Mouse (Mus musculus) right cerebral cortex, postnatal 4 days (tissue): ENCODE measurements around the gene Cmah.
A peak's percentile ranks its signal among the peaks of the same experiment; 100 is the strongest.

Experiments used
- DNase-seq: peaks from one replicate; pipeline ENCODE4 v3.0.0-alpha.2; 2022

Cmah gene

DNA sequence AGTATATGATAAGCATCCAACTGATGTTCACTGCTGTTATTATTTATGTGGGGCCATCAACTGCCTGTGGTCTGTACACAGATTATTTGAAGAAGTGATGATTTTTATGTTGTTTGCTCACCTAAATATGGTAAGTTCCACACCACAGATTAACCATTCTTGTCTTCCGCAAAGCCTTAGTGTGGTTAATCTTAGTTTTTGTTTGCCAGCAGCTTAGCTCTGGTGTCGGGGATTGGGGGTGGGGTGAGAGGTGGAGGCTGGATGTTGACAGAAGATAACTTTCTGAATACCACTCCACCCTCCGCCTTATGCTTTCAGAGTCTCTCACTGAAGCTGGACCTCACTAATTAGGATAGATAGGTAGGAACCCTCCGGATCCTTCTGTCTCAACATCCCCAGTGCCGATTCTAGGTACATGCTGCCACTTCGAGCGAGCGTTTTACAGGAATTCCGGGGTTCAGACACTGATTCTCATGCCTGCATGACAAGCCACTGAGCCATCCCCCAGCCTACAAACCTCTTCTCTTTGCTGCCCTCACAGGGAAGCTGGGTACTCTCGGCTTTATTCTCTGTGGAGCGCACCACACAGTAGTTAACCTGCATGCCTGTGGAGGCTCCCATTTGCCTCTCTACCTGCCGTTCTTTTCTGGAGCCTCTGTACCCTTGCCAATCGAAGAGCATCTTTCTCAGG is 92.5 kb downstream of the Cmah start:
- DNase-seq = no peak

GRCm38 (mm10) chr13:24421987-24422386 is 94.8 kb downstream of the Cmah start:
- DNase-seq = no peak

DNA sequence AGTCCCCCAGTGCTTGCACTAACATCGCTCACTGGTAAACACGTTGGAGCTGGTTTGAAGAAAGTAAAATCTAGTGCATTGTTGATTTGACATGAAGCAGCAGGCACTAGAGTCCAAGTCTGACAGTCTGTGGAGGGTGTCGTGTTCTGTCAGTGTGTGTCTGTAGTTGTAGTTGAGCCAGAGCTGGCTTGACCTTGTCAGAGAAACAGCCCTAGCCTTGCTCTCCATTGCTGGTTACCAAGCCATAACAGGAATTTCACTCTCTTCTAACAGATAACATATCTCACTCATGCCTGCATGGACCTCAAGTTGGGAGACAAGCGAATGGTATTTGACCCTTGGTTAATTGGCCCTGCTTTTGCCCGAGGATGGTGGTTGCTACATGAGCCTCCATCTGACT is 103.0 kb downstream of the Cmah start:
- DNase-seq = no peak

DNA sequence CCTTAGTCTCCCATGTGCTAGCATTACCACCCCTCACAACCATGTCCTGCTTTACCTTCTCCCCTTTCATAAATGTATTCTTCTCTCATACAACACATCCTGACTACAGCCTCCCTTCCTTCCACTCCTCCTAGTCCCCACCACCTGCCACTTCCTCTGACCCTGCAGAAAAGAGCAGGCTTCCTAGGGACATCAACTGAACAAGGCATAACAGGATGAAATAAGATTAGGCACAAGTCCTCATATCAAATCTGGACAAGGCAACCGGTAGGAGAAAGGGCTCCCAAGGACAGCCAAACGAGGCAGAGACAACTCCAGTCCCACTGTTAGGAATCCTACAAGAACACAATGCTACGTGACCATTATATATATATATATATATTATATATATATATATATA is 104.4 kb downstream of the Cmah start:
- DNase-seq = no peak

- no peak for DNase-seq
Observed at GRCm38 (mm10) chr13:24442272-24442671, 115.1 kb downstream of the Cmah start.

DNA sequence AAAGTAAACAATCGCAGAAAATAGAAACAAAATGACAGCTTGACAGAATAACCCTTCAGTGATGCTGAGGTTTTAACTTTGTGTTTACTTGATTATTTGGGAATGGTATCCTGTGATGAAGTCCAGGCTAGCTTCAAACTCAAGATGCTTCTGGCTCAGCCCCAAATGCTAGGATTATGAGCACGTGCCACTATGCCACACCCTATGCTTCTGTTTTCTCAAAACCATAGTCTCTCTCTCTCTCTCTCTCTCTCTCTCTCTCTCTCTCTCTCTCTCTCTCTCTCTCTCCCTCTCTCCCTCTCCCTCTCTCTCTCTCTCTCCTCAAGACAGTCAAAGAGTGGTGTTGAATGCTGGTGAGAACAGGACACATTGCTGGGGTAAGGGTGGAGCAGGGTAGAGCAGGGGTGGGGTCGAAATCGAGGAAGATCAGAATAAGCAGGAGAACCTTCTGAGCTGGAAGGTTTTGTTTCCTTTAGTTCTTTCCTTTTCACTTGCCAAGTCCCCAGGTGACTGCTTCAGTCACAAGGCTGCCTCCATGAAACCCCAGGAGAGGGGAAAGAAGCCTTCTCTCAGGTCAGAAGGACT is 116.7 kb downstream of the Cmah start:
- no peak for DNase-seq

DNA sequence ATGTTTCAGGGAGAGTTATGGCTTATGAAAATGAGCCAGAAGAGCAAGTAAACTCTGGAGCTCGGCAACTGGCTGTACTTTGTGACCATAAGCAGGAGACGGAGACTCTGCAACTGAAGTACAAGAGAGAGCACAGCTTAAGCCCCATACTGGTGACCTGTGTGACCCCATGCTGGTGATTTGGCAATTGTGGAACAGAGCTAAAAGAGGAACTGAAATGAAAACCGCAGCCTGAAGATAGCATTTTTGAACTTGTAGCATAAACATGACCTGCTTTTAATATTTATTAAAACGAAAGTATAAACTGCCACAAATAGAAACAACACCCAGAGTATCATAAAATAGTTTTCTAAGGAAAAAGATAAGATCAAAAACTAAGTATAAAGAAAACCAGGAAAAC is 117.5 kb downstream of the Cmah start:
- no peak for DNase-seq

DNA sequence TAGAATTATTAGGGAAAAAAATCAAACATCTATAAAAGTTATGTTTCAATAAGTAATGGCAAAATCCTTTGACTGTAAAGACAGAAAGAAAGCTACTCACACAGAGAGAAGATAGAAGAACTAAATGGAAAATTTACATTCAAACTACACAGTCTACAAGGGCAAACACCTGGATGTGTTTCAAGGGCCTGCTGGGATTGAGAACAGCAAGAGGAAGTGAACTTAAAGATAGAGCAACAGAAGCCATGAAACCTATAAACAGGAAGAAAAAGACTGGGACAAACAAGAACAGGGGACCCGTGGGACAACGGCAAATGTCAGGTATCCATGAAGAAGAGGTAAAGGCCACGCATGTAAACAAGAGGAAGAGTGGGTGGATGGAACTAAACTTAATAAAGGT is 118.0 kb downstream of the Cmah start:
- DNase-seq = no peak

GRCm38 (mm10) chr13:24446081-24446480 is 118.9 kb downstream of the Cmah start:
- DNase-seq = no peak

DNA sequence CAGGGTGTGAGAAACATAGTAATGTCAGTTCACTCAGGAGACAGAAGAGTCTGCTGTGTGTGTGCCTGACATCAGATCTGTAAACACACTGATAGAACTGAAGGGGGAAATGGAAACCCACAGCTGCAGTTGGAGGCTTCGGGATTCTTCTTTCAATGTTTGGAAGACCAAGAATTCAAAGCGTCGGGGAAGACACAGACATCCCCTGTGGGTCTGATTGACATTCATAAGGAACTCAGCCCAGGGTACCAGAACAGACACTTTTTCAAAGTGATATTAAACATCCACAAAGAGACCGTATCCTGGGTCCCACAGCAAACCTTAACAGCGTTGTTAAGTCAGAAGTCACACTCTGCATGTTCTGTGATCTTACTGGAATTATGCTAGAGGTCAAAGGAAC is 119.8 kb downstream of the Cmah start:
- no peak for DNase-seq

- DNase-seq = no peak
Observed at GRCm38 (mm10) chr13:24448578-24448977, 121.4 kb downstream of the Cmah start.

DNA sequence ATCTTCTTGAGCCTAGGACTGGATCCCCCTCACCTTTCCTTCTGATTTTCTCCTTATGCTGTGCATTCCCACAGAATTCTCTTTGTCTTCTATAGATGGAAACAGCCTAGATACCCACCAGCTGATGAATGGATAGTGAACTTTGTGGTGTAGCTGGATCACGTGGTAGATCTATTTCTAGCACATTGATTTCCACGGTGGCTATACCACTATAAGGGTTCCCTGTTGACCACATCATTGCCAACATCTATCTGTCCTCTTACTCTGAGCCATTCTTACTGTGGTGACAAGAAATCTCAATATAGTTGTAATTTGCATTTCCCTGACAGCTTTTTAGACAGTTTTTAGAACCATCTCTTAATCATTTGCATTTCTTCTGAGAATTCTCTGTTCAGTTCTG is 124.3 kb downstream of the Cmah start:
- no peak for DNase-seq

GRCm38 (mm10) chr13:24453737-24454136 is 126.5 kb downstream of the Cmah start:
- DNase-seq = no peak

GRCm38 (mm10) chr13:24456385-24456784 is 129.2 kb downstream of the Cmah start:
- no peak for DNase-seq

GRCm38 (mm10) chr13:24460517-24460916 is 133.3 kb downstream of the Cmah start:
- no peak for DNase-seq

GRCm38 (mm10) chr13:24463767-24464166 is 136.6 kb downstream of the Cmah start:
- DNase-seq = no peak

GRCm38 (mm10) chr13:24466027-24466426 is 138.8 kb downstream of the Cmah start:
- DNase-seq = no peak

DNA sequence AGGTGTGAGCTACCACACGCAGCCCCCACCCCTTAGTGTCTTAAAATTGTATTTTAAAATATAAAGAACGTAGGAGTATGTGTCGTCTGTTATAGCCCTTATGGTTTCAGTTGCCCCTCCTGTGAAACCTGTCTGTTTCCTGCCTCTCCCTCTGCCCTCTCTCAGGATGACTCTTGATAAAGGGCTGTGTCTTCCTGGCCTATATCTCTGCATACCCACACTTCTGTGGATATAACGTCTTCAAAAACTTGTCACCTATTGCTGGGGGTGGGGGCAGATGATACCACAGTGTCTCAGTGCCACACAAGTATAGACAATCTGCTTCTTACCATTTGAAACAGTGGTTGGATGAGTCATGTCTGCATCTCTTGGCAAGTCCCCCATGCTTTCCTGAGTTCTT is 140.6 kb downstream of the Cmah start:
- DNase-seq = no peak

DNA sequence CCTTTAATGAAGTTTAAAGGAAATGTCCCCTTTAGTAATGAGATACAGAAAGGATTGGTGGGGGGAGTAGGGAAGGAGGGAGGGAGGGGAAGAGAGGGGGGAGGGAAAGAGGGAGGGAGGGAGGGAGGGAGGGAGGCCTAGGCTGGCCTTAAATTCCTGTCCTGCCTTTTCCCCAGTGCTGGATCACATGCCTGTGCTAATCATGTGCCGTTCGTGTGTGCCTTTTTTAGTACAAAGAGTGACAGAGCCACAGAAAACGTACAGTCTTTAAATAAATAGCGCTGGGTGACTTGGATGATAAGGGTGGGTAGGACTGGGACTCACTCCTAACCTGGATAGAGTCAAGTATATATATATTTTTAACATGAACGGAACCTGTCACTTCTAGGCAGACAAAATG is 150.4 kb downstream of the Cmah start:
- DNase-seq = no peak

DNA sequence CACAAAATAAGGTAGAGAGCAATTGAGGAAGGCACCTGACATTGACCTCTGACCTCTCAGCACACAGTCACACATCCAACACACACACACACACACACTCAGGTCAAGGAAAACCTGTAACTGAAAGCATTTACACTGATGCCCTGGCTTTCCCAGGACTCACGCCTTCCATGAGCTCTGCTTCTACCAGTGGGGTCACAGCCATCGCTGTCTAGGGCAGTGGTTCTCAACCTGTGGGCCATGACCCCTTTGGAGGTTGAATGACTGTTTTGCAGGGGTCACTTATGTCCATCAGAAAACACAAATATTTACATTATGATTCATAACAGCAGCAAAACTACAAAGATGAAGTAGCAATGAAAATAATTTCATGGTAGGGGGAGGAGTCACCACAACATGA is 152.3 kb downstream of the Cmah start:
- no peak for DNase-seq

DNA sequence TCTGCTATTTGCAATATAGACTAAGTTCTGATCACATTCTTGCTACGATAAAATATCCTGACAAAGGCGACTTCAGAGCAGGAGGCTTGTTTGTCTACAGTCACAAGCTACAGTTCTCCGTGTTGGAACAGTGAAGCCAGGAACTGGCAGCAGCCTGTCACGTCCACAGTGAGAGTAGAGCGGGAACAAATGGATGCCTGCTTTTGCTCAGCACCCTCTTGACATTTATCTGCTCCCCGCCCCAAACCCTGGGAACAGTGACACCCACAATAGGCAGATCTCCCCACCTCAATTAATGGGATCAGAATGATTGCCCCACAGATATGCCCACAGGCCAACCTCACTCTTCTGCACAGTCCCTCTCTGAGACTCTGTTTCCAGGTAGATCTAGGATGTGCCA is 153.6 kb downstream of the Cmah start:
- DNase-seq = no peak

GRCm38 (mm10) chr13:24481615-24482295 is 154.6 kb downstream of the Cmah start:
- DNase-seq = peak; percentile 36

- no peak for DNase-seq
Observed at GRCm38 (mm10) chr13:24483691-24484090, 156.5 kb downstream of the Cmah start.

DNA sequence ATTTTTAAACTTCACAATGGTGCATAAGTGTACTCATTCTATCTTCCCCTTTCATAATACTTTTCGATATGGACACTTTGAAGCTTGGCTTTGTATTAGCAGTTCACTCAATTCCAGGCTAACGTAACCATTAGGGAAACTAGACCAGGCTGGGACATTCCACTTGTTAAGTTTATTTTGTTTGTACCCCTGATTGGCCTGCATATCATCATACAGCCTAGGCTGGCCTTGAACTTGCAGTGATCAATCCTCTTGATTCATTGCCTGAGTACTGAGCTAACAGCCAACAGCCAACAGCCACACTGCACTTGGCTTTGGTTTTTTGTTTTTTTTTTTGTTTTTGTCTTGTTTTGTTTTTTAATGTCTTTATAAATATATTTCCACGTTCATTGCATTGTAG is 157.6 kb downstream of the Cmah start:
- DNase-seq = no peak

DNA sequence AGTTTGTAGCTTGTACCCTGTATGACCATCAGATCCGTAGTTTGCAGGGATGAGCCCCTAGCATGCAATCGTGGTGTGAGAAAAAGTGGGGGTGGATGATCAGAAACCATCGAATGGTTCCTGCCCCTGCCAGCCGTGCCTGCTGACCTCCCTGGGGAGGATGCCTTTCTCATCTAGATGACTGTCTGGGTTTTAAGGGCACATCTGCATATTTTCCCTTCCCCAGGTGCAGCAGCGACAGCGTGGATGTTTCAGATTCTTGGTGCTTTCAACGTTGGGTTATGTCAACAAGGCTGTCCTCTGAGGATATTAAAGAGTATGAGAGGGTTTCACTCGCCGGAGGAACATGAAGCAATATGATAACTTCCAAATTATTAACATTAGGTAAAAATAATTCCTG is 158.8 kb downstream of the Cmah start:
- no peak for DNase-seq
